Mouse (Mus musculus) midbrain, postnatal 0 days (tissue): Measurements from ENCODE around the gene Oas1a. TPM values are rescaled to one million over a fixed set of nuclear protein-coding genes. Genes with fewer than 3 reads are reported as not detected.
A peak's percentile ranks its signal among the peaks of the same experiment; 100 is the strongest.

Experiments used
- ATAC-seq: fragments of 200-750 bp; cut with Nextera tagmentation; 2 replicates; pipeline ENCODE4 v1.8.0; 2017; ENCODE audit warnings: moderate number of reproducible peaks, mild to moderate bottlenecking, moderate TSS enrichment, moderate library complexity; ENCODE audit not compliant: low FRiP score
- DNase-seq: peaks from one replicate; pipeline ENCODE4 v3.0.0-alpha.2; 2015; ENCODE audit warnings: low spot score
- H3K27ac ChIP-seq: fragments of 300-500 bp; sonication (generic); 2 replicates; pipeline ENCODE4 v1.5.1; 2014; ENCODE audit warnings: low read depth, mild to moderate bottlenecking, low read length, mixed read lengths
- H3K27me3 ChIP-seq: fragments of 300-500 bp; sonication (generic); 2 replicates; pipeline ENCODE4 v1.6.1; 2014; ENCODE audit warnings: low read length, control low read depth, mixed read lengths; ENCODE audit not compliant: insufficient read depth
- H3K36me3 ChIP-seq: fragments of 300-500 bp; sonication (generic); 2 replicates; pipeline ENCODE4 v1.6.1; 2014; ENCODE audit warnings: low read length, control low read depth, mixed read lengths; ENCODE audit not compliant: insufficient read depth
- H3K4me1 ChIP-seq: fragments of 300-500 bp; sonication (generic); 2 replicates; pipeline ENCODE4 v1.6.1; 2014; ENCODE audit warnings: mild to moderate bottlenecking, control low read depth, antibody characterized with exemption, low read length, mixed read lengths; ENCODE audit not compliant: insufficient read depth
- H3K4me2 ChIP-seq: fragments of 300-500 bp; sonication (generic); 2 replicates; pipeline ENCODE4 v1.6.1; 2014; ENCODE audit warnings: low read depth, mild to moderate bottlenecking, low read length, mixed read lengths; ENCODE audit not compliant: poor library complexity, severe bottlenecking
- H3K4me3 ChIP-seq: fragments of 300-500 bp; sonication (generic); 2 replicates; pipeline ENCODE4 v1.5.1; 2014; ENCODE audit warnings: low read depth, mild to moderate bottlenecking, low read length, moderate library complexity
- H3K9ac ChIP-seq: fragments of 300-500 bp; sonication (generic); replicated peaks from 2 replicates; pipeline ENCODE4 v1.6.1; 2014; ENCODE audit warnings: mild to moderate bottlenecking, low read length, moderate library complexity, mixed read lengths; ENCODE audit not compliant: poor library complexity, severe bottlenecking
- H3K9me3 ChIP-seq: fragments of 300-500 bp; sonication (generic); 2 replicates; pipeline ENCODE4 v1.6.1; 2016; ENCODE audit warnings: low read length, control low read depth
- CTCF ChIP-seq: IDR thresholded peaks from 2 replicates; pipeline ENCODE4 v1.5.1; 2016; ENCODE audit warnings: antibody characterized with exemption, mild to moderate bottlenecking
- WGBS: fragments of 180-500 bp; shearing (Covaris S2); extraction: QIAGEN DNeasy Blood & Tissue Kit; methylation state at CpG from one replicate; pipeline ENCODE4 v1.1.7; 2014; 5-methylcytosine and 5-hydroxymethylcytosine counted together
- polyA plus RNA-seq: library from polyadenylated mRNA; unstranded; fragments of >200 nt; fragmentation: Nextera tagmentation; extraction: Ambion mirVana; gene quantifications from 2 replicates; pipeline ENCODE4 v1.2.1, GENCODE M21; 2015
- total RNA-seq: library from RNA; depleted of rRNA; stranded (reverse); fragments of >200 nt; gene quantifications from 2 replicates; pipeline ENCODE4 v1.2.3, GENCODE M21; 2014

Gene Oas1a
- total and polyA plus RNA-seq, 2 experiments from 2014 or later, result 1.6 to 1.8 TPM

DNA sequence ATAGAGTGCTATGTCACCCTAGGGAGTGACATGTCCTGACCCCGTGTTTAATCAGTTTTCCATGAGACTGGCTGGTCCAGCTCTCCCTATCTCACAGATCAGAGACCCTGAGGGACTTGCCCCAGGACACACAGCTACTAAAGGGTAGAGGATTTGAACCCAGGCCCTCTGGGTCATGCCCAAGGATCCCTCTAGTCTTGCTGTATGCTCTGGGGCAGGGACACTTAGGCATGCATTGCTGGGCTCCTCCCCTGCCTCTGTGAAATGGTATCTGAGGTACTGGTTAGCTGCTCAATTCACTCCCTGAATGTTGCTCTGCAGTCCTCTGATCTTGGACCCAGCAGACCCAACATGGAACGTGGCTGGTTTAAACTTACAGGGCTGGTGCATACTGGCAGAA is 35.9 kb downstream of the Oas1a start:
- TF ChIP-seq CTCF, result no peak

DNA sequence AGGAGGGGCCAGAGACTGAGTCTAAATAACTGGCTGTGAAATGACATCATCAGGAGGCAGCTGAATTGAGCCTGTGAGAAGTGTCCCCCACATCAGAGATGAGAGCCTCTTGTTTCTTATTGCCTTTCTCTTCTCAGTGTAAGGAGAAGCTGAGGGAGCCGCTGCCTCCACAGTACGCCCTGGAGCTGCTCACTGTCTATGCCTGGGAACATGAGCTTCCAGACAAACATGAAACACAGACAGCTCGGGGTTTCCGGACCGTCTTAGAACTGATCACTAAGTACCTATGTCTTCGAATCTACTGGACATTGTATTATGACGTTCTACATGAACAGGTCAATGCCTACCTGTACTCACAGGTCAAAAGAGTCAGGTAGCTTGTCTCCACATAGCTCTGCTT is 36.5 kb downstream of the Oas1a start:
- WGBS, result 77% methylated on average over 7 of the region's 7 CpGs
- H3K4me3 ChIP-seq, result no peak overlapping the region
- DNase-seq, result peak; percentile 32
- H3K36me3 ChIP-seq, result no peaks in the 10 kb centered on the region
- H3K9me3 ChIP-seq, result no peaks in the 10 kb centered on the region
- H3K4me1 ChIP-seq, result no peaks in the 10 kb centered on the region
- no peaks in the 10 kb centered on the region for H3K27me3 ChIP-seq
- H3K27ac ChIP-seq, result no peak overlapping the region
- no peak overlapping the region for H3K9ac ChIP-seq
- ATAC-seq, result no peak
- no peak overlapping the region for H3K4me2 ChIP-seq
- TF ChIP-seq CTCF, result no peak

More for the DNA sequence above, 35.9 kb downstream of the Oas1a start:
- no peaks in the 10 kb centered on the region for H3K9me3 ChIP-seq
- no peaks in the 10 kb centered on the region for H3K27me3 ChIP-seq
- no peaks in the 10 kb centered on the region for H3K4me1 ChIP-seq
- no peak overlapping the region for H3K4me2 ChIP-seq
- WGBS, result 57% methylated on average over 2 of the region's 2 CpGs
- H3K36me3 ChIP-seq, result no peaks in the 10 kb centered on the region
- DNase-seq (no peak), ATAC-seq (no peak)
- H3K27ac ChIP-seq, result no peak overlapping the region
- H3K9ac ChIP-seq, result no peak overlapping the region
- no peak overlapping the region for H3K4me3 ChIP-seq

DNA sequence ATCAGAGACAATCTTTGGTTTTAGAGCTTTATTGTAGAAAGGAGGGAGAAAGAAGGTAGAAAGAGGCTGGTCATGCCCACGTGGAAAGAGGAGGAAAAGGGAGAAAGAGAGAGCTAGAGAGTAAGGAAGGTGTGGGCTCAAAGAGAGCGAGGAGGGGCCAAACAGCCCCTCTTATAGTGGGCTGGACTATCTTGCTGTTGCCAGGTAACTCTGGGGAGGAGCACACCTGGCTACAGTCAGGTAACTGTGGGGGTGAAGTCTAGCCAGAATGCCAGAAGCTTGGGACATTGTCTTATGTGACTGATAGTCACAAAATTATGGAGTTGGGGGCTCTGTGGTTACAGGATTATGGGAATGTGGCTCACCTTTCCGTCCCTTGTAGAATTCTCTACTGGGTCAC is 37.2 kb downstream of the Oas1a start:
- ATAC-seq (no peak), DNase-seq (no peak)
- Histone ChIP-seq H3K36me3 (no peaks in the 10 kb centered on the region), H3K4me2 (no peak overlapping the region), H3K9ac (no peak overlapping the region), H3K27me3 (no peaks in the 10 kb centered on the region), H3K4me3 (no peak overlapping the region), H3K4me1 (no peaks in the 10 kb centered on the region), H3K9me3 (no peaks in the 10 kb centered on the region), H3K27ac (no peak overlapping the region)
- 65% methylated on average over 3 of the region's 3 CpGs for WGBS
- TF ChIP-seq CTCF, result no peak

DNA sequence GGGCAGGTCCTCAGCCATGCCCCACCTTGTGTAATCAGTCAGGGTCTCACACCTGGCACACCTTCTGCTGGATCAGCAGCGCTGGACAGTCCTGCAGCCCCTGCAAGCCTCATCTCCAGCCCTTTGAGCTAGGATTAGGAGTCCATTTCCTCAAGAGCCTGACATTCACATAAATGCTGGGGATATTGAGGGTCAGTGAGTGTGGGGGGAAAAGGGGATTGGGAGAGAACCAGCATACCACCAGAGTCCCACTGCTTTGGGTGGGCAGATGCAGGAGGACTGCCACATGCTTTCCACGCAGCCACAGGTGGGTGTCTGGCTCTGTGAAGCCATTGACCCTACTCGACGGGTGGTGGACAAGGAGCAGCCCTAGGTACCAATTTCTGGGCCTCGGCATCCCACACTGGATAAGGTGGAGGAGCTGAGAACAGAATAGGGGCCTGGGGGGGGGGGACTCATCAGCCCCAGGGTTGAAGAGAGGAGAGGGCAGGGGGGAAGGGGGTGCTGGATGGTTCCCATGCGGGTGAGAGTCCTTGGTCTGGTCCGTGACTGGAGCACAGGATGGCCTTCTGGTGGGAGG is 37.8 kb downstream of the Oas1a start:
- Histone ChIP-seq H3K9ac (no peak overlapping the region), H3K4me2 (no peak overlapping the region), H3K4me1 (no peaks in the 10 kb centered on the region), H3K4me3 (no peak overlapping the region), H3K9me3 (no peaks in the 10 kb centered on the region), H3K36me3 (no peaks in the 10 kb centered on the region), H3K27ac (no peak overlapping the region), H3K27me3 (no peaks in the 10 kb centered on the region)
- no peak for ATAC-seq
- DNase-seq, result no peak
- WGBS, result 74% methylated on average over 7 of the region's 7 CpGs
- no peak for TF ChIP-seq CTCF

DNA sequence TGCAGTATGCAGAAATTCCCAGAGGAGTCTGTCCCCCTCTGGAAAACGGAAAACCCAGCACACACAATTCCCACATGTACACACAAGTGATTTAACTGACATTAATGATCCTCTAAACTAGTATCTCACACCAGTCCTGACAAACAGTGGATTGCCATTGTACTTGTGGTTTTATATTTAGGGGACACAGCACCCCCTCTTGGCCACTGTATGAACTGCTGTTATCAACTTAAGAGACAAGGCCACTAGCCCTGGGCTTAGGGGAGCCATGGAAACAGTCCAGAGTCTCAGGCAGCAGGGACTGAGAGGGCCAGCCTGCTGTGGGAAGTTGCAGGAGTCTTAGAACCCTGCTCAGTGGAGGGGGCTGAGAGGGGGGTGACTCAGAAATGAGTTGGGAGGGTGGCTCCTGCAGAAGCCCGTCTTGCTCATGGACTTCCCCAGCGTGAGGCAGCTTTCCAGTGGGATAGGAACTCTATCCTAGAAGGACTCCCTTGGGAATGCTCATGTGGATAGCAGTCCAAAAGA is 41.9 kb downstream of the Oas1a start:
- Histone ChIP-seq H3K27ac (no peak overlapping the region), H3K27me3 (no peaks in the 10 kb centered on the region), H3K4me2 (no peak overlapping the region), H3K9ac (no peak overlapping the region), H3K4me3 (no peak overlapping the region), H3K4me1 (no peaks in the 10 kb centered on the region), H3K9me3 (no peaks in the 10 kb centered on the region), H3K36me3 (no peaks in the 10 kb centered on the region)
- TF ChIP-seq CTCF, result 0 out of 2 replicates have a peak, but pooled peaks have one; percentile 26
- ATAC-seq (no peak), DNase-seq (no peak)
- 66% methylated on average over 3 of the region's 3 CpGs for WGBS

DNA sequence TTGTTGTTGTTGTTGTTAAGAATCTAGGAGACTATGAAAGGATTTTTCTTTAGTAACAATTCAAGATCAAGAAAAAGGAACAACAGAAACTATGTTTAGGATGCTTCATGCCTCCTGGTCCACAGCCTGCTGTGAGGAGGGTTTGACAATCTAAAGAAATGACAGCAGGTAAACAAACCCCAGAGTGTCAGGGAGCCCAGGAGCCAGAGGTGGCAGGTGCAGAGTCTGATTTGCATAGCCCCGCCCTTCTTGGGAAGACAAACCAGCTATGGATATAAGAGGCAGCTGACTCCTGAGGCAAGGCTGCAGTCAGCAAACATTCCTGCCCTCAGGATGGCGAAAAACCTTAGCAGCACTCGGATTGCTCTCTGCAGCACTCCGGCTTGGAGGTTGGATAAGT is 46.2 kb downstream of the Oas1a start, which contains the start of gene Oas1h:
Gene Oas1h (plus strand): TSS at position 301 of the 400 bp plus-strand sequence.
- no peak for DNase-seq
- H3K27me3 ChIP-seq, result no peaks in the 10 kb centered on the region
- WGBS, result 52% methylated on average over 4 of the region's 4 CpGs
- H3K27ac ChIP-seq, result no peak within 1 kb of the TSS
- no peaks in the 10 kb centered on the region for H3K4me1 ChIP-seq
- TF ChIP-seq CTCF, result no peak
- ATAC-seq, result no peak
- H3K4me2 ChIP-seq, result no peak within 1 kb of the TSS
- H3K9me3 ChIP-seq, result no peaks in the 10 kb centered on the region
- no peak within 1 kb of the TSS for H3K4me3 ChIP-seq
- no peaks in the 10 kb centered on the region for H3K36me3 ChIP-seq
- H3K9ac ChIP-seq, result no peak within 1 kb of the TSS
